Mouse (Mus musculus): ENCODE measurements around the gene Tnfrsf11a.
"Not testable (repeated sequence)": the region's sequence is repeated elsewhere in the genome, so short reads cannot be mapped to it uniquely, and the experiment has no call there.

The Tnfrsf11a gene

DNA sequence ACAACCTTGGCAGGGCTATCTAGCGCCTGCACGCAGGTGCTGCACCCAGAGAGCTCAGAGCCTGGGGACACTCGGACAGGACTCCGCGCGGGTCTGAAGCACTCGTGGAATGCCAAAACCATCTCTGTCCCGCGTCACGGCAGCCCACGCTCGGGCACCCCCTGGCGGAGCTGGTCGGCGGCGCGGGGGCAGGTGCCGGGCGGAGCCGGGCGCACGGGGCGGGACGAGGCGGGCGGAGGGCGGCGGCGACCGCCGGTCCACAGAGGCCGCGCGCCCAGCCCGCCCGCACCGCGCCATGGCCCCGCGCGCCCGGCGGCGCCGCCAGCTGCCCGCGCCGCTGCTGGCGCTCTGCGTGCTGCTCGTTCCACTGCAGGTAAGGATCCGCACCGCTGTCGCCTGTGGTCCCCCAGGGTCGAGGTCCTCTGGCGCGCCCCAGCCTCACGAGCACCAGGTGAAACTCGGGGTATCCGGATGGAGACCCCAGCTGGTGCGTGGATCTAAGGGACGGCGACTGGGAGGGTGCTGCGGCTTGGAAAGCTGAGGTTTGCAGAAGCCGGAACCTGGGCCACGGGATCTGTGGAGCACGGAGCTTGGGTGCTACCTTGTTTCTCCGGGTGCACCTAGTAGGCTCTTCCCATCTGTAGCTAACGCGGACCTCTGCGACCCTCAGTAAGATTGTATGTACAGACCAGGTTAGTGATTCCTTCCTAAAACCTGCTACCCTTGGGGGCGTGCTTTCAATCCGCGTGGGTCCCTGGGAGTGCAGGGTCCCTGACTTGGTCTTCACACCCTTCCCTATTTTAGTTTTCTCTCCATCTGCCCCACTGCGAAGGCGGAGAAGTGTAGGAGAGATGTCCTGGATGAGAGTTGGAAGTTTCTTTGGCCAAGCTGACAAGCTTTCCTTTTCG is at the start of gene Tnfrsf11a:
Tnfrsf11a (plus strand) TSS at position 262 of the 908 bp plus-strand sequence.
- DNase-seq (ENCODE audit: low spot score): peak; percentile 12

DNA sequence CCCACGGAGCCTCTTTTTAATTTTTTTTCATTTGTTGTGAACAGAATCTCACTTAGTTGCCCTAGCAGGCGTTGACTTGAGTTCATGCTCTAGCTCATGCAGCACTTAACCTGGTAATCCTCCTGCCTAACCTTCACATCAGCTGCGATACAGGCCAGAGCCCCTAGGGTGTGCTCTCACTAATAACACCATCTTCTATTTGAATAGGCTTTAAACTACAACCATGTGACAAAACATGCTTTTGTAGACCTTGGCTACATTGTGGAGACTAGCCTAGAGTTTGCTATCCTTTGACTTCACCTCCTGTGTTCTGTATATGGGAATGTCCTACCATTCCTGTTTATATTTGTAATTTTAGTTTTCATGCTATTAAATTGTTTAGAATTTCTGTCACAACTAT is 45.2 kb upstream of the Tnfrsf11a start:
- DNase-seq (ENCODE audit: low spot score): no peak

DNA sequence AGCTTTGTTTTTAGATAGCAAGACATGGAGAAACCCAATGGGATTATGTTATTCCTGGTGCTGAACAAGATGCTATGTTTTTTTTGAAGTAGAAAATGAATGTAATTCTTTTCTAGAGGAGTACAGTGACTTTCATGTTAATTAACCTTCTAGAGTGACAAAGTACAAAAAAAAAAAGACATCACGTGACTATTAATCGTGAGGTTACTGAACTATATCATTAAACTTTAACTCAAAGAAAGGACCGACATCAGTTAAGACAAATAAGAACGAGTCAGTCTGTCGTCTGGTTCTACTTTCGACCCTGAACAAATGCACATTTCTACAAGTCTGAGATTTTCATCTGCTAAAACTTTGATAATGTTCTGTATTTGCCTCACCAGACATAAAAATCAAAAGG is 42.2 kb upstream of the Tnfrsf11a start:
- DNase-seq (ENCODE audit: low spot score): no peak

DNA sequence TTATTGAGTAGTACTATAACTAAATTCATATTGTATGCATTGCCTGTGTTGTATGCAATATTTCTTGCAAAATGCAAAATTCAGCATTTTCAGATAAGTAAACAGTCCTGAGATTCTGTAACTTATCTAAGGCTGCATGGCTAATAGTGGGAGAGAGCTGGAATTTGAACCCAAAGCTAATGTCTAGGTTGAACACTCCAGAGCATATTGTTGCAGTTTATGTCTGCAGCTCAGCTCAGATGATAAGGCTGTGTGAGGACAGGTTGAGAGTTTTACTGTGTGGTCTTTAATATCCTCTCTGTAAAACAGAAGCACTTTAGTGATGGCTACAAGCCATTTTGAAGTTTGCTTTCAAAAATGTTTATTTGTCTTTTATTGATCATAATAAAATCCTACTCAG is 41.0 kb upstream of the Tnfrsf11a start:
- no peak for DNase-seq (ENCODE audit: low spot score)

DNA sequence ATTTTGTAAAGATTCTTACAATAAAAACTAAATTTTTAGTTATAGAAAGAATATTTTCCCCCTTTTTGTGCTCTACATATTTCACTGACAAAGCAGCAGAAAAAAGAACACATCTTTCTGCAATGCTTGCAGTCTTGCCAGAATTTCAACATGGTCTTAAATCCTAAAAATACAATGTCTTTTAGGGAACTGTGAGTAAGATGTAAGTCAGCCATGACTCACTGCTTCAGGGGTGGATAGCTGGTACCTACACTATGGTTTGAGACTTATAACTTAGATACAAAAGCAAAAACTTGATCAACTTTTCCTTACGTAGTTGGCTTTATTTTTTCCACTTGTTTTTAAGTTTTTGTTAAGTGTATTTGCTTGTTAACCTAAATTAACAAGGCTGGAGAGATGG is 38.0 kb upstream of the Tnfrsf11a start:
- DNase-seq (ENCODE audit: low spot score): no peak

DNA sequence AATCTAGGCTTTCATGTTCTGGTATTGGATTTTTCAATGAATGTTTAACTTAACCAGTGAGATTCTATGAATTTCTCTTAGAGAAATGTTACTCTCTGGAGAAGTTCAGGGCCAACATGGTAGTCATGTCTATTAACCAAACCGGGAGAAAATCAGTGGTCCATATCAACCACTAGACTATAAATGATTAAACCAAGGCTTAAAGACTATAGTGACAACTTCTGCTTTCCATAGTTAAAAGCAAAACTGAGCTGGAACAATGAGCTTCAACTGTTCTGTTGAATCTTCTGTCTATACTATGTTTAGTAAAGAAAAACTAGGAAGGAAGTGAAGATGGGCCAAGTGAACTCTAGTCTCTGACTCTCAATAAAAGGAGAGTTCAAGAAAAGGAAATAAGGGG is 34.1 kb upstream of the Tnfrsf11a start:
- DNase-seq (ENCODE audit: low spot score): no peak

DNA sequence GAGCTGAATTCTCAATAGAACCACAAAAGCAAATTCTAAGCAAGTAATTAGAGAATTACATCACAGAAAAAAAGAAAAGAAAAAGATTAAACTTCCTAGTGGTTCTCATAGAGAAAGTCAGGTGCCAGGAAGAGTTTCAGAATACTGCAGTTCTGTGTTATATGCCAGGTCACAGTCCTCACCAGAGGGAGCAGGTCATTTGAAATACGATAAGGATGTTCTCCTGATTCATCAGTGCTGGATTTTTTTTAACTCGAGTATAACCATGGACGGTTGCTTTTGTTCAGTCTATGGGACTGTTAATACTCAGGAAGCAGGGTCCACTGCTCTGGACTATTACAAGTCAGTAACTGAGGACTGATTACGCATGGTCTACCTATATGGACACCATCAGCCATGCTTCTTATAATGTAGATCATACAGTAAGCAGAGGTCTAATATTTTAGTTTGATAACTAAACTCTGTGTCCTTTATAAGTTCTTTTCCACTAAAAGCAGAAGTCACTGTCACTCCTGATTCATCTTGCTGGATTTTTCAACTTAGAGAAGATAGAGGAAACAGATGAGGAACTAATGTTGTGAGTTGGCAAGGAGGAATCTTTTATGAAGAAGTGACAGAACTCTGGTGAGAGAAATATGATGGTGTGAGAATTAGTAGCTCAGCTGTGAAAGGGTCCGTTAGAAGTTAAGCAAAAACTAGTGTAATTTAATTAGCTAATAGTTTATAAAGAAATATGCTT is 33.5 kb upstream of the Tnfrsf11a start:
- no peak for DNase-seq (ENCODE audit: low spot score)

DNA sequence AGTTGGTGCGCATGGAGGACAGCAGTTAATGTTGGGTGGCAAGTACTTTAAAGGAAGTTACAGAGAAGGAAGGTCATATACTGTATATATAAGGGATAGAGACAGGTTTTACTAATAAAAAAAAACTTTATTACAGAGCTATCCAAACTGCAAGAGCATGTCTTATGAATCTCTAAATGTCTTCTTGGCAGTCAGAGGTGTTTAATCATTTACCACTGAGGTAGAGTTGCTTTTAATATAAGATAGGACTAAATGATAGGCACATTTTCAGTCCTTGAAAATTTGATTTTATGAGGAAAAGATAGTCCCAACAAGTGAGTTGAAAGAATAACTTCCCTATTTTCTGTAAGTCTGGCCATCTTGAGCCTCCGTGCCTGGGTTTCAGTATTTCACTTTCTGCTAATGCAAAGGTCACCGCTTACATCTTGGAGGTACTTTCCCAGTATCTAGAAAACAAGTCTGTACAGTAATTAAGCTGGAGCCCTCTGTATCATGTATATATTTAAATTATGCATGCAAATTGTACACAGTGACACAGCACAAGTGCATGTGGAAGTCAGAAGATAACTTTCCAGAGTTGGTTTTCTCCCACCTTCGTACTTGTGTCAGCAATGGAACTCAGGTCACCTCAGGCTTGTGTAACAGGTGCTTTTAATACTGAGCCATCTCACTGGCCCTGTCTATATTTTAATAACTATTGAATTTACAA is 32.3 kb upstream of the Tnfrsf11a start:
- no peak for DNase-seq (ENCODE audit: low spot score)

DNA sequence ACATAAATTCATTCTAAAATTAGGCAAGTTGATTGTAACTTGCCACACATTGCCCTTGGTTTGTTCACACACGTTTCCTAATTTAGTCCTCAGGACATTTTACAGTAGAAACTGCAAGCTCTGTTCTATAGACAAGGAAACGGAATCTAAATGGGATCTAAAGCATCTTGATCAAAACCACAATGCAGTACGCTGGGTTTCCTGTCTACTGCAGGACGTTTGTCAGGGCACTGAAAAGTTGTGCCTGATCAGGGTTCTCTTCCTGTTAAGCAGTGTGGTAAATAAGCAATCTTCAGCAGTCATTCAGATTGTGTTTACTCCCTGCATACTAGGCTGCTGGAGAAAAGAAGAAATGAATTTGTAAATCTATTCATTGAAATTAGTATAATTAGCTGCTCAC is 28.3 kb upstream of the Tnfrsf11a start:
- DNase-seq (ENCODE audit: low spot score): no peak

DNA sequence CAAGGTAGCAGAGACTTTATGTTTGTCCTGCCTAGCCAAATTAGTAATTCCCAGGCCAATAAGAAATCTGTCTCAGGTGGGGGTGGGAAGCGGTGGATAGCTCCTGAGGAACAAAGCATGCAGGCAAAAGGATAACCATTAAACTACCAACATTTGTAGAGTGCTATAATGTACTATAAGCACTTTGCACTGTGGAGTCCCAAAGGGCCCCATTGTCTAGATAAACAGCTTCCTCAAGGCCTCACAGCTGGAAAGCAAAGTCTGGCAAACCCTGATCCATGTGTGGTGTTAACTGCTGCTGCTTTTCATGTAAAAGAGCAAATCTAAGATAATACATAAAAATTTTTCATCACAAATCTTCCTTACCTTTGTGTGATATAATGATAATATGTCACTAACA is 27.6 kb upstream of the Tnfrsf11a start:
- DNase-seq (ENCODE audit: low spot score): no peak

DNA sequence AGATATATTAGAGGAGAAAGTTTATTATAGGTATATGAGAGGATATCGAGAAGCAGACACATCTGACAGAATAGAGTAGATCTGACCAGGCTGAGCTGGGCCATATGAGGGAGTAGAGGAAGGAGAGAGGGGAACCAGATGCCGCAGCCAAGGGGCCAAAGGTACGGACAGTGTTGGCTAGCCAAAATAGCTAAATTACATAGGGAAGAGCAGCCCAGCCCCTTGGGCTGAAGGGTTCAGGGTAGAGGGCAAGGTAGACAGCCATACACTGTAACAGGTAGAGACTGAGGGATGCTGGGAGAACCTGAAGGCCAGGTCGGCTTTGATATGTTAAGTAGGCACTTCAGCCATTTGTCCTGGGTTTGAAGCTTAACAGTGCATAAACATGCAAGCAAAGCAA is 21.7 kb upstream of the Tnfrsf11a start:
- DNase-seq (ENCODE audit: low spot score): no peak

DNA sequence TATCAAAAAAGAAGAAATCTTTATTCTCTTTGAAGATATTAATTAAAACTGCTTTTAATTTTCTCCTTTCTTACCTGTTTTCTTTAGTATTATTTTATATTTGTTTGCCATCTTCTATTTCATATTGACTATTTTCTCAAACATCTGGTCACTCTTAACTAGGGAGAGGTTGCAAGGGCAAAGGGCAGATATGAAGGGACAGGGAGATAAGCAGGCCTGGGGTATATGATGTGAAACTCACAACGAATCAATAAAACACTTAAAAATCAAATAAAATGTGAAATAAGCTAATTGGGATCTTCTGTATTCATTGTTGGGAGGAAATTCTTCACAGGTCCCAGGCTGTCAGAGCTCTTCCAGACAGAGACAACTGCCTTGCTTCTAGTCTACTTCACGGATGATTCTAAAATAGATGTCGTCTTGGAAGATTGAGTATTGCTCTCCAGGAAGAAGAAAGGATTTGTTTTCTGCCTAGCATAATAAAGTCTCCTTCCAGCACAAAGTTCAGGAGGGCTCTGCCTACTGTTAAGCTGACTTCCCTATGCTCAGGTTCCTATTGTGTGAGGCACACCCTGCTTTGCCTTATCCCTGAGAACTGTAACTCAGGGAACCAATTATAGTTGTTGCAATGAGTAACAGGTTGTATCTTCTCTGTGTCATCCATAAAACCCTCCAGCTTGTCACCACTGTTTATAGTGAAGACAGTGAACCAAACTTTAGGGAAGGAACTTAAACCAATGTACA is 20.9 kb upstream of the Tnfrsf11a start:
- DNase-seq (ENCODE audit: low spot score): no peak

DNA sequence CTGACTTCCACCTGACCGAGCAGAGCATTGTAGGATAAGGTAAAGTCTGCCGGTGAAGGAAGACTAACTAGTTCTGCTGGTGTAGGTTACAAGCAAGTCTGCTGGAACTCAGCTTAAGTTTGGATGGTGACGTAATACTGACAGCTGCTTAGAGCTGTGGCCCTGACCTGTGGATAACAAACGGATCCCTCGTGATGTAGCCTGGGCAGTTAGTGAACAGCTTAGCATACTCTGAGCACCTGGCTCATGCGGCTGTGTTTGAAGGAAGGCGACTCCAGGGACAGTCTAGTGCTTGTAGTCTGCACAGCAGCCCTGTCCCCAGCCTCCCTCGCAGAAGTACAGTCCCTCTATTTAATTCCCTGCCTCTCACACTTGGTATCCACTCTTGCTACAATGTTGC is 14.9 kb upstream of the Tnfrsf11a start:
- no peak for DNase-seq (ENCODE audit: low spot score)

DNA sequence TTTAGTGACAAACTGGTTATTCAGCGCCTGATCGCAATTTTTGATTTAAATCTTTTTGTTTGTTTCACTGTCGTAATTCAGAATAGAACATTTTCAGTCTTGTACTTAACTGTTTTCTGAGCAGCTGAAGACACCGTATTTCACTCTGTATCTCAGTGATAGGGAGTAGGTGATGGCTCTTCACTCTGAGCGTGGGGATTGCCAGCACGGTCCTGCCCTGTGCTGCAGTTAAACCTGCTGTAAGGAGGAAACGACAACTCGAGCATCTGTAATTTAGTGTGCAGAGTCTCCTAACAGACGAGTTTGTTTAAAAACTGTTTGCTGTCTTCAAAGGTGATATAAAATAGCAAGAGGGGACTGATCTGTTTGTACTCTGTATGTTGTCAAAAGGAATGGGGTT is 14.4 kb upstream of the Tnfrsf11a start:
- DNase-seq (ENCODE audit: low spot score): not testable (repeated sequence)

DNA sequence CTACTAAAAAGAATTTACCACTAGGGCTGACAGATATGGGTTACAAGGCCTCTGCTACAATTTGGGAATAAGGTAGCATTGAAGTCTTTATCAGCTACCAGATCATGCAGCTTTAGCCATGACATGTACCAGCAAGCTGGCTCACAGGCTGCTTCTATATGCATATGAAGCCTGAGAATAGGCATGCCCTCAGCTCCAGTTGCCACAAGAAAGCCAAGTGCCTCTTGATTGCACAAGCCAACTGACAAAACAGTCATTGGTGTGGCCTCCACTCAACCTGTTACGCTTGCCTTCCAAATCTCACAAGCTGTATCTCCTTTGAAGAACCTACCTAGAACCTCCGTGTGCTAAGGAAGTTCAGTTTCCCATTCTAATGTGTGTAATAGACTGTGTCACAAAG is 12.1 kb upstream of the Tnfrsf11a start:
- no peak for DNase-seq (ENCODE audit: low spot score)

DNA sequence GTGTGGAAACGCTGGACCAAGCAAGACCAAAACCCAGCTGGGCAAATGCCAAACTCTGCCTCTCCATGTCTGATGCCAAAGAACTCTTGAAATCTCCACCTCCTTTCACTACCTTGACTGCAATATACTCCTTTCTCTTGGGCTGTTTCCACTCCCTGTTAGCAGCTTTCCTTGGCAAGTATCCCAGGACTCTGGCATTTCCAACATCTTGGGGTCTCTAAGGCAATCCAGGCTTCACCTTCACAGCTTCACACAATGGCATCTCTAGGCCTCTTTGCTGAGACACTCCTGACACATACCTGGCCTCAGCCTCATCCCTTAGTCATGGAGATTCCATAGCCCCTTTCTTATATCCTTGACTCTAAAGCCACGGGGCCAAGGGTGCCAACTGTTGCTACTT is 9.8 kb upstream of the Tnfrsf11a start:
- DNase-seq (ENCODE audit: low spot score): no peak

DNA sequence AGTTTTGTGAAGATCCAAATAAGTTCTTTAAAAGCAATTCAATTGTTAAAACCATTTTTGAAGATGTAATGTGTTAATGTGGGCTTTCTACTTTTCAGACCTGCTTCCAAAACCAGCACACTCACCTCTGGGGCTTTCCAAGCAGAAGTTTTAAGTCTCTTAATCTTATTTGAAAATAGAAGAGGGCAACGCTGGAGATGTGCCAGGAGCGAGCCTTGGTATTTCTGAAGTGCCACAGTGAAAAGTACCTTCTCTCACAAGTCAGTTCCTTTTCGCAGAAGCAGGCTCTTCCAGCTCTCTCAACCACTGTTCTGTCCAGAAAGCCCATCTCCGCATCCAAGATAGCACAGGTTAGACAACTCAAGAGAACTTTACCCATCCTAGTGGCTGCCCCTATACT is 4.1 kb upstream of the Tnfrsf11a start:
- DNase-seq (ENCODE audit: low spot score): no peak

DNA sequence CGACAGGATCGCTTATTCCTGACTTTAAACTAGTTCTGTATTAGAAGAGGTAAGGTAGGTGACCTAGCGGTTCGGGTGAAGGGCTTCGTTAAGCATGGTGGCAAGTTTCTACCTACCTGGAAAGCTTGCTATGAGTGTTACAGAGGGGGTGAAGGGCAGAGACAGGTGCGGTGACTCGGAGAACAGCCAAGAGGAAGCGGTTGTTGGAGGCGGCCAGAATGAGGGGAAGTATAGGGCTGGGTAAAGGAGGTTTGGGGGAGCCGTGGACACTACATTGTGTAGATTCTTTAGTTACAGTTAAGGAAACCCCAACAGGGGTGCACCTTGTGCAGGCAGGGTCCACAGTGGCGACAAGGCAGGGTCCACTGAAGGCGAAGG is 450 bp upstream of the Tnfrsf11a start:
- no peak for DNase-seq (ENCODE audit: low spot score)

DNA sequence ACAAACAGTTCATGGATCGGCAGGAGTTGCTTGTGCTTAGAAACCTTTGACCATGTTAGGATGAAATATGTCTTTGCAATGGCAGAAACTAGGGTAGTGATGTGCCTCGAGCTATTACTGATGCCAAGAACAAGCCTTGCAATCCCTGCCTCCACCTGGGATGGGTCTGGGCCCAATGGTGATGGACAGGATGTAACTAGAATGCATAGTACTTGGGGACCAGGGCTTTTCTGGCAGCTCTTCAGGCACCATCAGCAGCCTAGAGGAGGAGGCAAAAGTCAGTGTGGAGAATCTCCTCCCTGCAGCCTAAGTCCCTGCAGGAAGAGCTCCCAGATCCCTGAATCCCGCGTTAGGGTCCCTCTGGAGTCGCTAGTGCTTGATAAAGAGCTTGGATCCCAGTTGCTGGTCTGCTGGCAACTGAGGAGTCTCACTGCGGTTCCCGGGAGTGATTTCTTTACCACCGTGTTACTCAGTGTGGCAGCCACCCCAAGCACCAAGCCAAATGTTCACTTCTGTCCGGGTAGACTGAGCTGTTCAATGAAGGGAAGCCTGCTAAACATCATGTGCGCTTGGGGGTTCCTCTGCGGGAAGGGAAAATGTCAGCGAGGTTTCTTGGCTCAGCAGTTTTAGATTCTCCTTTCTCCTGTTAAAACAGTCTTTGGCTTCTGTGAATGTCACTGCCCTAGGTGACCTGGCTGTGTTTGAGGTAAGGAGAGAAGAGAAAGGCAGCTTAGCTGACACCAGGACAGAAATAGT is 1.1 kb downstream of the Tnfrsf11a start:
- DNase-seq (ENCODE audit: low spot score): no peak

DNA sequence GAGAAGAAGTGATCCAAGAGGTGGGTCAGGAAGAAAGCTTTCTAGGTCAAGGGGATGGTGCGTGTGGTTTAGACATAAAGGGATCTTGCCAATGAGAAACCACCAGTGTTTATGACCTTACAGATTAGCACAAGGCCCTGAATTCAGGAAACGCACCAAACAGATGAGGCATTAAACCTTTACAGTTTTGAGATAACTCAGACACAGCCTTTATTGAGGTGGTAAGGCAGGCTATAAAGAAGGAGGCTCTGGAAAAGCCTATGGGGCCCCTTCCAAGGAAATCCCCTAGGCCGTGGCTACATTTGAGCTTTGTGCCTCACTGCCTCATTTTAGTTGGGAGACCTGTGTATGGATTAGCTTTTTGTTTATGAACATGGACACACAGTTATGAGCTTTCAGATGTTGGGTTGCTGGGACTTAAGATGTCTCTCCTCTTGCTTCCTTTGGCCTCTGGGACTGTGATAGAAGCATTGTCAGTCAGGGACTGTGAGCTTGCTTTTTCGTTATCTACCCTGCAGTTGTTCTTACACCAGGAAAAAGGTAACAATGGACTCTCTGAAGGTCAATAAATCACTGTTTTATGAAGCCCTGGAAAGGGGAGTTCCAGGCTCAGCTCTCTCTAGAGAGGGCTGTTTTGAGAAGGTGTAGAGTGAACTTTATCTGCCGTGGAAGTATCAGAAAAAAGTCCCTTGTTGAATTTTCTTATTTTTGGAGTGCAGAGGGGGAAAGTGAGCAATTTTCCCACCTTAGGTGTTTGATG is 3.9 kb downstream of the Tnfrsf11a start:
- DNase-seq (ENCODE audit: low spot score): no peak

DNA sequence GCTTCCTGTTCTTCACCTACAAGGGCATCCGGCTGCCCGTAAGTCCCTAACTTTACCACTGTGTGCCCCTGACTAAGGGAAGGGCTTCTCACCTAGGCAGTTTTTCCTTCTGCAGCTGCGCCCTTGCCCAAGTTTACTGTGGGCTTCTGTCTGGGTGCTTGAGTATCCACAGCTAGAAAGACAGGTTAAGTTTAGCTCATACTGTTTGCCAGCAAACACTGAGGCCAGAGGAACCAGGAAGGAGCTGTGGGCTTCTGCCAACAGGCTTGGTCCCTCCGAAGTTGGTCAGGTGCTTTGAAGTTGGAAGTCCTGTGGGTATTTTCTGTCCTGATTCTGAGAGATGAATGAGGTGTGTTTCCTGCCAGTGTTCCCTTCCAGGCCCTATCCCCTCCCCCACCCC is 4.6 kb downstream of the Tnfrsf11a start:
- DNase-seq (ENCODE audit: low spot score): no peak
